Mouse (Mus musculus): ENCODE results near the gene Fryl. TPM values are rescaled to one million over a fixed set of nuclear protein-coding genes. Genes with fewer than 3 reads are reported as not detected.
"Not testable (repeated sequence)": the region's sequence is repeated elsewhere in the genome, so short reads cannot be mapped to it uniquely, and the experiment has no call there.

Fryl gene
- polyA plus RNA-seq, 1 experiment, result 73.2 TPM

GRCm38 (mm10) chr5:73044055-73044454 is 212.4 kb downstream of the Fryl start:
- DNase-seq (ENCODE audit: extremely low spot score in 1 of 2, low spot score in 1 of 2), result no peak

GRCm38 (mm10) chr5:73032481-73032880 is 223.9 kb downstream of the Fryl start:
- DNase-seq (ENCODE audit: extremely low spot score in 1 of 2, low spot score in 1 of 2), result no peak

GRCm38 (mm10) chr5:73028646-73029045 is 227.8 kb downstream of the Fryl start:
- no peak for DNase-seq (ENCODE audit: extremely low spot score in 1 of 2, low spot score in 1 of 2)

GRCm38 (mm10) chr5:73023801-73024200 is 232.6 kb downstream of the Fryl start:
- no peak for DNase-seq (ENCODE audit: extremely low spot score in 1 of 2, low spot score in 1 of 2)

- no peak for DNase-seq (ENCODE audit: extremely low spot score in 1 of 2, low spot score in 1 of 2)
Measured at GRCm38 (mm10) chr5:73014745-73015144, 241.7 kb downstream of the Fryl start.

GRCm38 (mm10) chr5:73013611-73014287 is 242.7 kb downstream of the Fryl start:
- not testable (repeated sequence) for DNase-seq (ENCODE audit: extremely low spot score in 1 of 2, low spot score in 1 of 2)

GRCm38 (mm10) chr5:73012884-73013610 is 243.4 kb downstream of the Fryl start:
- not testable (repeated sequence) for DNase-seq (ENCODE audit: extremely low spot score in 1 of 2, low spot score in 1 of 2)

- DNase-seq (ENCODE audit: extremely low spot score in 1 of 2, low spot score in 1 of 2), result not testable (repeated sequence)
Measured at GRCm38 (mm10) chr5:73011806-73012205, 244.6 kb downstream of the Fryl start.

GRCm38 (mm10) chr5:73008230-73008629 is 248.2 kb downstream of the Fryl start:
- not testable (repeated sequence) for DNase-seq (ENCODE audit: extremely low spot score in 1 of 2, low spot score in 1 of 2)

- no peak for DNase-seq (ENCODE audit: extremely low spot score in 1 of 2, low spot score in 1 of 2)
Measured at GRCm38 (mm10) chr5:73007582-73007959, 248.8 kb downstream of the Fryl start.

GRCm38 (mm10) chr5:73006784-73007581 is 249.4 kb downstream of the Fryl start, which contains the start of gene Slc10a4:
TSS of gene Slc10a4 (plus strand) at chr5:73006883.
- no peak for DNase-seq (ENCODE audit: extremely low spot score in 1 of 2, low spot score in 1 of 2)

GRCm38 (mm10) chr5:73004046-73004445 is 252.4 kb downstream of the Fryl start:
- DNase-seq (ENCODE audit: extremely low spot score in 1 of 2, low spot score in 1 of 2), result no peak

- not testable (repeated sequence) for DNase-seq (ENCODE audit: extremely low spot score in 1 of 2, low spot score in 1 of 2)
Measured at GRCm38 (mm10) chr5:72998546-72998945, 257.9 kb downstream of the Fryl start.

- no peak for DNase-seq (ENCODE audit: extremely low spot score in 1 of 2, low spot score in 1 of 2)
Measured at GRCm38 (mm10) chr5:72995379-72995778, 261.0 kb downstream of the Fryl start.

- DNase-seq (ENCODE audit: extremely low spot score in 1 of 2, low spot score in 1 of 2), result no peak
Measured at GRCm38 (mm10) chr5:72994928-72995327, 261.5 kb downstream of the Fryl start.

- no peak for DNase-seq (ENCODE audit: extremely low spot score in 1 of 2, low spot score in 1 of 2)
Measured at GRCm38 (mm10) chr5:72994424-72994823, 262.0 kb downstream of the Fryl start.

- no peak for DNase-seq (ENCODE audit: extremely low spot score in 1 of 2, low spot score in 1 of 2)
Measured at GRCm38 (mm10) chr5:72992474-72992873, 263.9 kb downstream of the Fryl start.

- DNase-seq (ENCODE audit: extremely low spot score in 1 of 2, low spot score in 1 of 2), result no peak
Measured at GRCm38 (mm10) chr5:72989756-72990155, 266.7 kb downstream of the Fryl start.

GRCm38 (mm10) chr5:72987786-72988185 is 268.6 kb downstream of the Fryl start:
- DNase-seq (ENCODE audit: extremely low spot score in 1 of 2, low spot score in 1 of 2), result no peak

GRCm38 (mm10) chr5:72984091-72984490 is 272.3 kb downstream of the Fryl start:
- DNase-seq (ENCODE audit: extremely low spot score in 1 of 2, low spot score in 1 of 2), result peak in 1 of 2 experiments; percentile 74

- DNase-seq (ENCODE audit: extremely low spot score in 1 of 2, low spot score in 1 of 2), result no peak
Measured at GRCm38 (mm10) chr5:72976539-72976938, 279.9 kb downstream of the Fryl start.
